Mouse (Mus musculus): ENCODE measurements around the gene Trp73.

Gene Trp73

GRCm38 (mm10) chr4:154142211-154143040 is 2.4 kb upstream of the Trp73 start, which contains the start of gene Wrap73:
Wrap73 (plus strand) TSS chr4:154142372.
- DNase-seq (ENCODE audit: low spot score in 2 of 2) = peak; percentile 71 to 88

- DNase-seq (ENCODE audit: low spot score in 2 of 2) = no peak
Measured at GRCm38 (mm10) chr4:154141009-154141867, 1.2 kb upstream of the Trp73 start.

- DNase-seq (ENCODE audit: low spot score in 2 of 2) = no peak
Measured at GRCm38 (mm10) chr4:154140213-154141008, 403 bp upstream of the Trp73 start.

- no peak for DNase-seq (ENCODE audit: low spot score in 2 of 2)
Measured at GRCm38 (mm10) chr4:154139671-154140181, 282 bp downstream of the Trp73 start.

- no peak for DNase-seq (ENCODE audit: low spot score in 2 of 2)
Measured at GRCm38 (mm10) chr4:154137139-154137538, 2.9 kb downstream of the Trp73 start.

- no peak for DNase-seq (ENCODE audit: low spot score in 2 of 2)
Measured at GRCm38 (mm10) chr4:154134803-154135202, 5.2 kb downstream of the Trp73 start.

- no peak for DNase-seq (ENCODE audit: low spot score in 2 of 2)
Measured at GRCm38 (mm10) chr4:154131894-154132293, 8.1 kb downstream of the Trp73 start.

GRCm38 (mm10) chr4:154129950-154130349 is 10.1 kb downstream of the Trp73 start:
- no peak for DNase-seq (ENCODE audit: low spot score in 2 of 2)

GRCm38 (mm10) chr4:154127273-154127672 is 12.7 kb downstream of the Trp73 start:
- DNase-seq (ENCODE audit: low spot score in 2 of 2) = no peak

- no peak for DNase-seq (ENCODE audit: low spot score in 2 of 2)
Measured at GRCm38 (mm10) chr4:154125202-154125601, 14.8 kb downstream of the Trp73 start.

- DNase-seq (ENCODE audit: low spot score in 2 of 2) = no peak
Measured at GRCm38 (mm10) chr4:154123553-154123952, 16.5 kb downstream of the Trp73 start.

- no peak for DNase-seq (ENCODE audit: low spot score in 2 of 2)
Measured at GRCm38 (mm10) chr4:154122374-154122773, 17.6 kb downstream of the Trp73 start.

- DNase-seq (ENCODE audit: low spot score in 2 of 2) = no peak
Measured at GRCm38 (mm10) chr4:154121800-154122199, 18.2 kb downstream of the Trp73 start.

GRCm38 (mm10) chr4:154119208-154119607 is 20.8 kb downstream of the Trp73 start:
- DNase-seq (ENCODE audit: low spot score in 2 of 2) = no peak

GRCm38 (mm10) chr4:154118782-154119181 is 21.2 kb downstream of the Trp73 start:
- DNase-seq (ENCODE audit: low spot score in 2 of 2) = peak in 1 of 2 experiments; percentile 51

- no peak for DNase-seq (ENCODE audit: low spot score in 2 of 2)
Measured at GRCm38 (mm10) chr4:154116421-154116820, 23.6 kb downstream of the Trp73 start.

- peak in 1 of 2 experiments; percentile 6 for DNase-seq (ENCODE audit: low spot score in 2 of 2)
Measured at GRCm38 (mm10) chr4:154109850-154110243, 30.2 kb downstream of the Trp73 start.

GRCm38 (mm10) chr4:154109216-154109849 is 30.7 kb downstream of the Trp73 start:
- DNase-seq (ENCODE audit: low spot score in 2 of 2) = peak; percentile 18 to 77

GRCm38 (mm10) chr4:154106497-154107061 is 33.4 kb downstream of the Trp73 start:
- DNase-seq (ENCODE audit: low spot score in 2 of 2) = no peak

- peak; percentile 50 to 72 for DNase-seq (ENCODE audit: low spot score in 2 of 2)
Measured at GRCm38 (mm10) chr4:154105381-154106001, 34.5 kb downstream of the Trp73 start.
